Mouse (Mus musculus) small intestine, adult 2 months (tissue): ENCODE measurements around the gene Mtmr6.

Experiments used
- CTCF ChIP-seq: fragments of 200-500 bp; IDR thresholded peaks from 2 replicates; pipeline ENCODE4 v1.5.1; 2012; ENCODE audit warnings: low read depth, mild to moderate bottlenecking, control low read depth, inconsistent platforms, low read length, moderate library complexity, mixed read lengths; ENCODE audit not compliant: insufficient replicate concordance, insufficient read length; ENCODE audit errors: extremely low read depth
- POLR2A ChIP-seq: fragments of 200-500 bp; IDR thresholded peaks from 2 replicates; pipeline ENCODE4 v1.6.1; 2012; ENCODE audit warnings: low read depth, mild to moderate bottlenecking, control low read depth, inconsistent platforms, low read length, moderate library complexity

DNA sequence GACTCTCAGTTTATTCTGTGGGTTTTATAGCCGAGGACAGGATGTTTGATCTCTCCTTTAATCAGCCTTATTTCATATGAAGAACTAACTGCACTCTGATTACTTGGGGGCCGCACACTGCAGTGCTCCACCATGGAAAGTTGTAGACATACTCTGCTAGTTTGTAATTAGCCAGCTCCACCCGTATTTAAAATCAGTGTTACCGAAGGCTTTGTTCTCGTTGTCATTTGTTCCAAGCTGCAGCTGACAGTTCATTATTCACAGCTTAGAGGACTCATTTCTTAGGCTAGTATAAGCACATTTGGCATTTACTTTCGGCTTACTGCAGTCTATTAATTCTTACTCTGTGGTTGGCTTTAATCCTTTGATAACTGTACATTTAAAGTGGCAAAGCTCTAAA lies 36.0 kb downstream of the Mtmr6 start:
- TF ChIP-seq POLR2A (no peak), CTCF (no peak)
